Mouse (Mus musculus) testis, adult 2 months (tissue): ENCODE results near the gene Safb2. TPM values are rescaled to one million over a fixed set of nuclear protein-coding genes. Genes with fewer than 3 reads are reported as not detected.

Source experiments
- H3K27ac ChIP-seq: fragments of 200-500 bp; 2 replicates; pipeline ENCODE4 v1.5.1; 2012; ENCODE audit warnings: low read depth, low read length; ENCODE audit not compliant: control insufficient read depth, insufficient read depth
- H3K27me3 ChIP-seq: fragments of 200-500 bp; 2 replicates; pipeline ENCODE4 v1.6.1; 2012; ENCODE audit warnings: mild to moderate bottlenecking, low read length, moderate library complexity; ENCODE audit not compliant: control insufficient read depth, insufficient read depth
- H3K36me3 ChIP-seq: fragments of 200-500 bp; 2 replicates; pipeline ENCODE4 v1.6.1; 2012; ENCODE audit warnings: mild to moderate bottlenecking, low read length; ENCODE audit not compliant: control insufficient read depth, insufficient read depth
- H3K4me1 ChIP-seq: fragments of 200-500 bp; 2 replicates; pipeline ENCODE4 v1.6.1; 2012; ENCODE audit warnings: low read length; ENCODE audit not compliant: control insufficient read depth, insufficient read depth
- H3K4me3 ChIP-seq: fragments of 200-500 bp; 2 replicates; pipeline ENCODE4 v1.5.1; 2012; ENCODE audit warnings: low read depth, mild to moderate bottlenecking, low read length, moderate library complexity, mixed read lengths; ENCODE audit not compliant: control insufficient read depth
- CTCF ChIP-seq: fragments of 200-500 bp; IDR thresholded peaks from 2 replicates; pipeline ENCODE4 v1.5.1; 2012; ENCODE audit warnings: low read depth, mild to moderate bottlenecking, inconsistent platforms, low read length, moderate library complexity; ENCODE audit not compliant: control insufficient read depth, insufficient read depth, insufficient replicate concordance
- POLR2A ChIP-seq: fragments of 200-500 bp; IDR thresholded peaks from 2 replicates; pipeline ENCODE4 v1.6.1; 2012; ENCODE audit warnings: low read depth, mild to moderate bottlenecking, inconsistent platforms, low read length, moderate library complexity; ENCODE audit not compliant: control insufficient read depth
- polyA plus RNA-seq: library from polyadenylated mRNA; depleted of rRNA; stranded (reverse); fragments of >200 nt; gene quantifications from 2 replicates; pipeline ENCODE4 v1.2.3, GENCODE M21; 2012

The Safb2 gene
- polyA plus RNA-seq, 1 experiment, result 92.2 TPM

- no peaks in the 10 kb centered on the region for H3K27me3 ChIP-seq
- H3K4me3 ChIP-seq, result no peak overlapping the region
- H3K27ac ChIP-seq, result no peak overlapping the region
- peaks cover 7% of the 10 kb centered on the region for H3K4me1 ChIP-seq
- TF ChIP-seq CTCF (no peak), POLR2A (no peak)
- H3K36me3 ChIP-seq, result peaks cover 9% of the 10 kb centered on the region
Measured at GRCm38 (mm10) chr17:56587773-56588172, 3.4 kb upstream of the Safb2 start.

GRCm38 (mm10) chr17:56585171-56585821 is 911 bp upstream of the Safb2 start:
- Histone ChIP-seq H3K27me3 (no peaks in the 10 kb centered on the region), H3K4me3 (peak overlapping the region; percentile 99), H3K36me3 (peaks cover 11% of the 10 kb centered on the region), H3K4me1 (peaks cover 11% of the 10 kb centered on the region), H3K27ac (peak overlapping the region; percentile 99)
- TF ChIP-seq CTCF (no peak), POLR2A (no peak)

- Histone ChIP-seq H3K36me3 (peaks cover 7% of the 10 kb centered on the region), H3K27me3 (no peaks in the 10 kb centered on the region), H3K27ac (peak overlapping the region; percentile 97), H3K4me1 (peaks cover 11% of the 10 kb centered on the region), H3K4me3 (peak overlapping the region; percentile 99)
- no peak for TF ChIP-seq POLR2A
- TF ChIP-seq CTCF, result no peak
Measured at GRCm38 (mm10) chr17:56583611-56584256, 651 bp downstream of the Safb2 start.

- Histone ChIP-seq H3K36me3 (peaks cover 5% of the 10 kb centered on the region), H3K27ac (peak overlapping the region; percentile 43), H3K4me3 (peak overlapping the region; percentile 99), H3K4me1 (peaks cover 11% of the 10 kb centered on the region), H3K27me3 (no peaks in the 10 kb centered on the region)
- TF ChIP-seq CTCF (no peak), POLR2A (no peak)
Measured at GRCm38 (mm10) chr17:56583071-56583470, 1.3 kb downstream of the Safb2 start.

- H3K27ac ChIP-seq, result no peak overlapping the region
- H3K27me3 ChIP-seq, result no peaks in the 10 kb centered on the region
- TF ChIP-seq POLR2A (no peak), CTCF (no peak)
- H3K36me3 ChIP-seq, result peaks cover 5% of the 10 kb centered on the region
- no peaks in the 10 kb centered on the region; the same call in 1 of the 2 replicates for H3K4me1 ChIP-seq
- H3K4me3 ChIP-seq, result no peak overlapping the region
Measured at GRCm38 (mm10) chr17:56572939-56573338, 11.4 kb downstream of the Safb2 start.

- no peak overlapping the region for H3K4me3 ChIP-seq
- H3K27me3 ChIP-seq, result no peaks in the 10 kb centered on the region
- H3K36me3 ChIP-seq, result peaks cover 5% of the 10 kb centered on the region
- H3K4me1 ChIP-seq, result no peaks in the 10 kb centered on the region; the same call in 1 of the 2 replicates
- TF ChIP-seq CTCF, result no peak
- no peak for TF ChIP-seq POLR2A
- no peak overlapping the region for H3K27ac ChIP-seq
Measured at GRCm38 (mm10) chr17:56572154-56572553, 12.2 kb downstream of the Safb2 start.

- no peaks in the 10 kb centered on the region; the same call in 1 of the 2 replicates for H3K4me1 ChIP-seq
- TF ChIP-seq POLR2A, result no peak
- no peak for TF ChIP-seq CTCF
- H3K4me3 ChIP-seq, result no peak overlapping the region
- no peak overlapping the region for H3K27ac ChIP-seq
- peaks cover 5% of the 10 kb centered on the region for H3K36me3 ChIP-seq
- no peaks in the 10 kb centered on the region for H3K27me3 ChIP-seq
Measured at GRCm38 (mm10) chr17:56570287-56570686, 14.1 kb downstream of the Safb2 start.

- no peaks in the 10 kb centered on the region; the same call in 1 of the 2 replicates for H3K4me1 ChIP-seq
Measured at GRCm38 (mm10) chr17:56567370-56567769, 17.0 kb downstream of the Safb2 start.

More at GRCm38 (mm10) chr17:56567370-56567769, 17.0 kb downstream of the Safb2 start:
- Histone ChIP-seq H3K4me3 (no peak overlapping the region), H3K27ac (no peak overlapping the region), H3K27me3 (no peaks in the 10 kb centered on the region), H3K36me3 (peaks cover 3% of the 10 kb centered on the region)
- no peak for TF ChIP-seq CTCF
- no peak for TF ChIP-seq POLR2A
